Mouse (Mus musculus): ENCODE measurements around the gene Hist2h2be. TPM values are rescaled to one million over a fixed set of nuclear protein-coding genes. Genes with fewer than 3 reads are reported as not detected.
"Not testable (repeated sequence)": the region's sequence is repeated elsewhere in the genome, so short reads cannot be mapped to it uniquely, and the experiment has no call there.

Hist2h2be gene
- polyA plus RNA-seq, 1 experiment from 2014 or later: 5.6 TPM

- no peak for DNase-seq (ENCODE audit: low read depth, low spot score)
- H3K27me3 ChIP-seq: no peaks in the 10 kb centered on the region
- no peak for ATAC-seq
- ChIA-PET CTCF (interaction anchor here (0.9 to 3.2 kb wide), 5 partner anchors 8 to 170 kb away, joined by 4 to 23 read pairs (median 6); partner anchors contain the start of genes Bola1, Hist2h2ab, Hist2h2ac and Hist2h2be), POLR2A (interaction anchor here (1.5 to 5.8 kb wide), 3 partner anchors 9 to 28 kb away, joined by 4 to 54 read pairs (median 5); partner anchors contain the start of genes Bola1, Hist2h2ab, Hist2h2ac and Hist2h2be)
- no peak for TF ChIP-seq CTCF (IDR thresholded peaks at IDR 0.05)
- in situ Hi-C loops (cut with MboI; ENCODE audit: low pct_unique_long_range_greater_than_20kb): no loop called here
These were observed 14.9 kb downstream of the Hist2h2be start for GRCm38 (mm10) chr3:96235836-96236235.

GRCm38 (mm10) chr3:96236834-96237334 is 16.0 kb downstream of the Hist2h2be start:
- no peak for TF ChIP-seq CTCF (IDR thresholded peaks at IDR 0.05)
- H3K27me3 ChIP-seq: no peaks in the 10 kb centered on the region
- POLR2A ChIA-PET: interaction anchor here (1.0 to 5.8 kb wide), 6 partner anchors 8 to 41 kb away, joined by 4 to 54 read pairs (median 4); partner anchors contain the start of genes Bola1, Hist2h2ab, Hist2h2ac and Hist2h2be
- CTCF ChIA-PET: interaction anchor here (1.2 to 3.2 kb wide), 11 partner anchors 9 to 271 kb away, joined by 4 to 23 read pairs (median 6); partner anchors contain the start of genes Bola1, Hist2h2ab, Hist2h2ac and Hist2h2be
- no peak for DNase-seq (ENCODE audit: low read depth, low spot score)
- ATAC-seq: no peak
- in situ Hi-C loops (cut with MboI; ENCODE audit: low pct_unique_long_range_greater_than_20kb): no loop called here

DNA sequence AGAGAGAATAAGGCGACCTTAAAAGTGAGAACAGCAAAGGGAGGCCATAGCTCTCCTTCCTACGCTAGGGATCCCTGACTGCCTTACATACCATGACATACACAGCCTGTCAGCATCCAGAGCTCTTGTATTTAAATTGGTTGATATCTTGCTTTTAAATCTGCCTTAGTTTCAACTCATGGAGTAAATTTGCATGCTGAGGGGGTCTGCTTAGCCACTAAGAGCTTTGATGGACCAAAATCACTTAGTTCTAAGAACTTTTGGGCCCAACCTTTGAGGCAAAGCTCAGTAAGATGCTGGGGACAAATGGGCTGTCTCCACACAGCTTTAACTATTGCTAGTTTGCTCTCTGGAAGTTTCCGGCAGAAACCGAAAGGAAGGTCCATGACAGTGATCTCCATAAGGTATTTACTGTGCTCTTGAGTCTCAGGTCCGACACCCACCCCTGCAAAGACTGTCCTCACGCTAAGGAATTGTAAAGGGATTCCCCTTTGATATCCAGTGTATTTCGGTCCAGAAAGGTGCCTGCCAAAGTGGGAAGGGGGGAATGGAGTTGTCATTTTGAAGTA is 16.5 kb downstream of the Hist2h2be start:
- no peak for DNase-seq (ENCODE audit: low read depth, low spot score)
- ChIA-PET CTCF (interaction anchor here (0.9 to 3.2 kb wide), 11 partner anchors 10 to 271 kb away, joined by 4 to 23 read pairs (median 5); partner anchors contain the start of genes Bola1, Hist2h2ab, Hist2h2ac and Hist2h2be), POLR2A (interaction anchor here (0.6 to 5.8 kb wide), 5 partner anchors 8 to 41 kb away, joined by 3 to 54 read pairs (median 4); partner anchors contain the start of genes Bola1, Hist2h2ab, Hist2h2ac and Hist2h2be)
- in situ Hi-C loops (cut with MboI; ENCODE audit: low pct_unique_long_range_greater_than_20kb): no loop called here
- TF ChIP-seq CTCF (IDR thresholded peaks at IDR 0.05): no peak
- no peaks in the 10 kb centered on the region for H3K27me3 ChIP-seq
- no peak for ATAC-seq

DNA sequence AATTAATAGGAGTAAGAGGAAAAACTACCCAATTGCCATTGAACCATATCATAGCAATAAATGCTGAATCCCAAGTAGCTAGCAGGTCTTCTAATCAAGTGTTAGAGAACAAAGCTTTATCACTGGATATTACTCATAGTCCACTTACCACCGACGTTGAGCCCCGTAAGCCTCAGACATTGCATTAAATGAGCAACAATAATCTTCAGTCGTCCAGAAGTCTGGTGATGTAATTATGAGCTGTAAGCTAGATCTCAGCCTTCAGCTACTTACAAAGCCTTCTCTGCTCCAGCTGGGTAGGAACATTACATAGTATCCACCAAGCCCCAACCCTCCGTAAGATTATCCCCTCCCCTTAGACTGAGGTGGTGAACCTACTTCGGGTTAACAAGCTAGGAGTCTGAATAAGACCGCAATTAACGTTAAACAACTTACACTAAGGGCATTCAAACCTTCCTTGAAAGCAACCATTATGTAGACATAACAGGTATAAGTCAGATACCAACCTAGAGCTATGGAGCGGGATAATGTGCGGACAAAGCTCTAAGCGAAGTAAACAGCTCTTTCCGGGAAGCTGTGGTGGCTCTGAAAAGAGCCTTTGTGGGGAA is 17.1 kb downstream of the Hist2h2be start:
- no peak for ATAC-seq

GRCm38 (mm10) chr3:96238954-96239793 is 18.3 kb downstream of the Hist2h2be start, which contains the start of gene Hist2h3c2:
Hist2h3c2 (minus strand) TSS chr3:96239127.
- DNase-seq (ENCODE audit: low read depth, low spot score): not testable (repeated sequence)

More for the DNA sequence above, 17.1 kb downstream of the Hist2h2be start:
- no peak for TF ChIP-seq CTCF (IDR thresholded peaks at IDR 0.05)
- no peaks in the 10 kb centered on the region for H3K27me3 ChIP-seq
- CTCF ChIA-PET: interaction anchor here (0.9 to 3.2 kb wide), 11 partner anchors 10 to 272 kb away, joined by 4 to 23 read pairs (median 5); partner anchors contain the start of genes Bola1, Hist2h2ab, Hist2h2ac and Hist2h2be
- in situ Hi-C loops (cut with MboI; ENCODE audit: low pct_unique_long_range_greater_than_20kb): no loop called here
- DNase-seq (ENCODE audit: low read depth, low spot score): no peak
- POLR2A ChIA-PET: interaction anchor here (0.6 to 5.8 kb wide), 5 partner anchors 9 to 42 kb away, joined by 3 to 54 read pairs (median 4); partner anchors contain the start of genes Bola1, Hist2h2ab, Hist2h2ac and Hist2h2be

GRCm38 (mm10) chr3:96239949-96240798 is 19.3 kb downstream of the Hist2h2be start, which contains the start of gene Hist2h2aa2:
Hist2h2aa2 (minus strand) TSS chr3:96240276.
- ATAC-seq (peak; percentile 83), DNase-seq (ENCODE audit: low read depth, low spot score) (peak; percentile 41)
- ChIA-PET POLR2A (interaction anchor here (5.3 kb wide), 1 partner anchor 21 kb away, joined by 56 read pairs; the partner anchor contains the start of genes Bola1, Hist2h2ab, Hist2h2ac and Hist2h2be), CTCF (interaction anchor here (0.9 to 1.3 kb wide), 4 partner anchors 13 to 83 kb away, joined by 3 read pairs; no protein-coding TSS in a partner anchor)
- in situ Hi-C loops (cut with MboI; ENCODE audit: low pct_unique_long_range_greater_than_20kb); H3K27me3 ChIP-seq: not testable (repeated sequence)

More at GRCm38 (mm10) chr3:96238954-96239793, 18.3 kb downstream of the Hist2h2be start, which contains the start of gene Hist2h3c2:
- H3K27me3 ChIP-seq; in situ Hi-C loops (cut with MboI; ENCODE audit: low pct_unique_long_range_greater_than_20kb): not testable (repeated sequence)
- ChIA-PET CTCF (interaction anchor here (2.0 kb wide), 1 partner anchor 12 kb away, joined by 10 read pairs; no protein-coding TSS in a partner anchor), POLR2A (interaction anchor here (1.9 kb wide), 1 partner anchor 10 kb away, joined by 6 read pairs; no protein-coding TSS in a partner anchor)
- ATAC-seq: peak; percentile 83

DNA sequence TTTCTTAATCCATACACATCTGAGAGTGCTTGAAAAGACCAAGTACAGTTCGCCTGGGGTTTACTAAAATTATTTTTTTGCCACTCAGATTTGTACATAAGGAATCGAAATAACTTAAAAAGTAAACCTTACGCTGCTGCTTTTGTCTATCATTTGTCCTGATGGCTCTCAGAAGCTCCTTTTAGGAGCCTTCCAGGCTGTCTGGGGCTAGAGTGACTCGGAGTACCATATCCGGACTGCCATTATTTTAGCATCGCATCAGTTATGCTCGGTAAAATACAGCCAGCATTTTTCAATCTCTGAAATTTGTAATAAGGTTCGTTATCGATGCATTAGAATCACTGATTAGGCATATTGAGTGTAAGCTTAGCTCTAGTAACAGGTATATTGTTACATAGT is 19.9 kb downstream of the Hist2h2be start:
- TF ChIP-seq CTCF (IDR thresholded peaks at IDR 0.05): no peak
- CTCF ChIA-PET: interaction anchor here (0.9 to 1.3 kb wide), 4 partner anchors 14 to 84 kb away, joined by 3 read pairs; no protein-coding TSS in a partner anchor
- no peaks in the 10 kb centered on the region for H3K27me3 ChIP-seq
- no peak for DNase-seq (ENCODE audit: low read depth, low spot score)
- in situ Hi-C loops (cut with MboI; ENCODE audit: low pct_unique_long_range_greater_than_20kb): no loop called here
- no peak for ATAC-seq
- POLR2A ChIA-PET: interaction anchor here (1.4 to 5.3 kb wide), 2 partner anchors 21 to 28 kb away, joined by 3 to 56 read pairs; partner anchors contain the start of genes Bola1, Hist2h2ab, Hist2h2ac and Hist2h2bb

DNA sequence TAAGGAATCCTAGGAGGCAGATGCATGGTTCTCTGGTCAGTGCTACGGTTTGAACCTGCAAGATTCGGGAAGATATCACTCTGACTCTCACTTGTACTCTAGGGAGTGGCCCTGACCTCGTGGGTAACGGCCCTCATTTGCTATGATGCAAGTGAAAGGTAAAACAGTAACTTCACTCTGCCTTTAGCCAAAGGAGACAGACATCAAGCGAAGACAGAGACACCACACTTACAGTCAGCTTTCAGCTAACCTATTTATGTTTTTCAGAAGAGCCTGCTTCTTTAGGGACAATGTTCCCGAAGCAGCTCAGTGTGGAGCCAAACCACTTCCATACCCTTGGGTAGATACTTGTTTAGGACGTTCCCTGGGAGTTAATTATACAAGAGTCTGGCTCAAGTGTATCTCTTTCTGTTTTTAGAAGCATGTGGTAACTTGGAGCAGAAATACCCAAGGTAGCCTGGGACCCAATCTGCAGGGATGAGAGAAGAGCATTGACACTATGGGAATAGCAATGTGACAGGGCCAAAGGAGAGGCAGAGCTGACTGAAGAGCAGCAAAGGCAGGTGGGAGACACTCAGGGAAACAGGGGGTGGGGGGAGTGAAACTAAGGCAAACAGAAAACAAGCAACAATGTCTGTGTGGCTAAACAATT is 23.1 kb downstream of the Hist2h2be start:
- in situ Hi-C loops (cut with MboI; ENCODE audit: low pct_unique_long_range_greater_than_20kb): no loop called here
- DNase-seq (ENCODE audit: low read depth, low spot score) (no peak), ATAC-seq (no peak)
- POLR2A ChIA-PET: interaction anchor here (0.7 to 5.3 kb wide), 10 partner anchors 15 to 82 kb away, joined by 3 to 56 read pairs (median 4); partner anchors contain the start of genes Bola1, Hist2h2ab, Hist2h2ac and Hist2h2bb
- CTCF ChIA-PET: interaction anchor here (0.7 to 2.4 kb wide), 7 partner anchors 18 to 178 kb away, joined by 3 to 12 read pairs (median 7); partner anchors contain the start of genes Bola1, Hist2h2ab, Hist2h2ac and Hist2h2bb
- no peak for TF ChIP-seq CTCF (IDR thresholded peaks at IDR 0.05)
- H3K27me3 ChIP-seq: no peaks in the 10 kb centered on the region

DNA sequence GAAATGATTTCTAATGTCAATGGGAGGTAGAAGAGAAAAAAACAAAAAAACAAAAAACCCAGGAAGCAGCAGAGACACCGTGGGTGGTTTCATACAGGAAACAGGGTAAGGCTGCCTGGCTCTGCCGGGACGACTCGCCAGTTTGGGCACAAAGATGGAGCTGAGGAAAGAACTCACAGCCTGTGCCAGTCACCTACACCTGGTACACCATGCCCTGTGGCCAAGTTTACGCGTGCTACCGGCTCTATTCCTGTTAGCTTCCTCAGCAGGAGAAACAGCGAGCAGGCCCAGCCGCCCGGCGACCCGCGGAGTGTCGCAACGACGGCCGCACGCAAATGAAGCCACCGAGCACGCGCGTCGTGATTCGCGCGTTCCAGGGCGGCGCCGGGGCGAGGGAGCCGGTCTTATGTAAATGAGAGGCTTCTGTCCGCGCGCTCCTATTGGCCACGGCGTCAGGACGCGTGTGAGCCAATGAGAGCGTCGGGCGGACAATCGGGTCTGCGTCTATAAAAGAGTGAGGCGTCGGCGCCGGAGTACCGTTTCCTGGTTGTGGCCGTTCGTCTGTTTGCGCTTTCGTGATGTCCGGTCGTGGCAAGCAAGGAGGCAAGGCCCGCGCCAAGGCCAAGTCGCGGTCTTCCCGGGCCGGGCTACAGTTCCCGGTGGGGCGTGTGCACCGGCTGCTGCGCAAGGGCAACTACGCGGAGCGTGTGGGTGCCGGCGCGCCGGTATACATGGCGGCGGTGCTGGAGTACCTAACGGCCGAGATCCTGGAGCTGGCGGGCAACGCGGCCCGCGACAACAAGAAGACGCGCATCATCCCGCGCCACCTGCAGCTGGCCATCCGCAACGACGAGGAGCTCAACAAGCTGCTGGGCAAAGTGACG is 24.3 kb downstream of the Hist2h2be start, which contains the start of gene Hist2h2aa1:
Hist2h2aa1 (plus strand) TSS at position 495 of the 884 bp plus-strand sequence.
- POLR2A ChIA-PET: interaction anchor here (0.9 to 5.3 kb wide), 6 partner anchors 16 to 49 kb away, joined by 3 to 56 read pairs (median 6); partner anchors contain the start of genes Bola1, Hist2h2ab, Hist2h2ac and Hist2h2bb
- in situ Hi-C loops (cut with MboI; ENCODE audit: low pct_unique_long_range_greater_than_20kb); H3K27me3 ChIP-seq: not testable (repeated sequence)

GRCm38 (mm10) chr3:96246018-96246417 is 25.1 kb downstream of the Hist2h2be start:
- H3K27me3 ChIP-seq; POLR2A ChIA-PET; in situ Hi-C loops (cut with MboI; ENCODE audit: low pct_unique_long_range_greater_than_20kb); DNase-seq (ENCODE audit: low read depth, low spot score); CTCF ChIA-PET; ATAC-seq: not testable (repeated sequence)

More for the DNA sequence above, 24.3 kb downstream of the Hist2h2be start, which contains the start of gene Hist2h2aa1:
- peak; percentile 66 for DNase-seq (ENCODE audit: low read depth, low spot score)
- ATAC-seq: peak; percentile 68
- CTCF ChIA-PET: interaction anchor here (1.2 to 2.4 kb wide), 2 partner anchors 14 to 179 kb away, joined by 3 to 11 read pairs; no protein-coding TSS in a partner anchor

DNA sequence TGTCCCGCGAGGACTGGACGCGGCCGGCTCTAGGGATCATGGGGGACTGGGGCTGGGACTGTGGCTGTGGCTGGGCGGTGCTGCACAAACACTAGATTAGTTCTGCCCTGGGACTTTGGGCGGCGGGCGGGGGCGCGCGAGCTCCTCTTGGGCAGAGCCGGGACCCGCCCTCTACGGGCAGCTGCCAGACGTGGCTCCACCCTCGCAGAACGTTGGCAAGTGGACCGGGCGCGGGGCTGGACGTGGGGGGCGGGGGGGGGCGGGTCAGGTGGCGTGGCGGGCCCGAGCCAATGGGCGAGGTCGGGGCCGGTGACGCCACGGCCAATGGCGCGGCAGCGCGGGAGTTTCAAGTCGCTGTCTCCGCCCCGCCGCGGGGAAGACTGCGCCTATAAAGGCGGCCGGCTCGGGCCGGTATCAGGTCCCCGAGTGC is 25.5 kb downstream of the Hist2h2be start, which contains the start of gene Hist2h3c1:
Hist2h3c1 (plus strand) TSS at position 259 of the 430 bp plus-strand sequence.
- DNase-seq (ENCODE audit: low read depth, low spot score); CTCF ChIA-PET; H3K27me3 ChIP-seq; POLR2A ChIA-PET; in situ Hi-C loops (cut with MboI; ENCODE audit: low pct_unique_long_range_greater_than_20kb): not testable (repeated sequence)
- peak; percentile 89 for ATAC-seq
